Mouse (Mus musculus) lung, adult 2 months (tissue): ENCODE data around the gene Lgals8.

Experiments
- CTCF ChIP-seq: fragments of 200-500 bp; IDR thresholded peaks from 2 replicates; pipeline ENCODE4 v1.5.1; 2011; ENCODE audit warnings: mild to moderate bottlenecking, low read length, control low read depth; ENCODE audit not compliant: insufficient read depth
- POLR2A ChIP-seq: fragments of 200-500 bp; IDR thresholded peaks from 2 replicates; pipeline ENCODE4 v1.6.1; 2011; ENCODE audit warnings: low read depth, mild to moderate bottlenecking, control low read depth, low read length, borderline replicate concordance; ENCODE audit errors: extremely low read depth

GRCm38 (mm10) chr13:12464844-12465243 is at the start of gene Lgals8:
- TF ChIP-seq CTCF (no peak), POLR2A (no peak)
